Mouse (Mus musculus) thymus, adult 2 months (tissue): Measurements from ENCODE around the gene Ttc39b. TPM values are rescaled to one million over a fixed set of nuclear protein-coding genes. Genes with fewer than 3 reads are reported as not detected.

Experiments used
- DNase-seq: peaks from one replicate; pipeline ENCODE4 v3.0.0; 2021
- H3K27ac ChIP-seq: fragments of 200-500 bp; 2 replicates; pipeline ENCODE4 v1.5.1; 2012; ENCODE audit warnings: low read length, control low read depth; ENCODE audit not compliant: control insufficient read depth, insufficient read depth
- H3K27me3 ChIP-seq: fragments of 200-500 bp; 2 replicates; pipeline ENCODE4 v1.6.1; 2012; ENCODE audit warnings: mild to moderate bottlenecking, low read length, moderate library complexity, mixed read lengths; ENCODE audit not compliant: control insufficient read depth, insufficient read depth
- H3K36me3 ChIP-seq: fragments of 200-500 bp; 2 replicates; pipeline ENCODE4 v1.6.1; 2012; ENCODE audit warnings: mild to moderate bottlenecking, low read length, moderate library complexity; ENCODE audit not compliant: control insufficient read depth, insufficient read depth
- H3K4me1 ChIP-seq: fragments of 200-500 bp; replicated peaks from 2 replicates; pipeline ENCODE4 v1.6.1; 2012; ENCODE audit warnings: low read length; ENCODE audit not compliant: control insufficient read depth, insufficient read depth
- H3K4me3 ChIP-seq: fragments of 200-500 bp; 2 replicates; pipeline ENCODE4 v1.5.1; 2012; ENCODE audit warnings: mild to moderate bottlenecking, low read length, control low read depth, moderate library complexity; ENCODE audit not compliant: control insufficient read depth, insufficient read depth
- CTCF ChIP-seq: fragments of 200-500 bp; IDR thresholded peaks from 2 replicates; pipeline ENCODE4 v1.5.1; 2012; ENCODE audit warnings: mild to moderate bottlenecking, control low read depth, low read length, moderate library complexity, borderline replicate concordance; ENCODE audit not compliant: control insufficient read depth, poor library complexity, insufficient read depth; ENCODE audit errors: extremely low read depth
- POLR2A ChIP-seq: fragments of 200-500 bp; IDR thresholded peaks from 2 replicates; pipeline ENCODE4 v1.6.1; 2012; ENCODE audit warnings: mild to moderate bottlenecking, low read length, control low read depth, moderate library complexity; ENCODE audit not compliant: control insufficient read depth, poor library complexity, insufficient read depth; ENCODE audit errors: extremely low read depth
- WGBS: fragments of 180-500 bp; shearing (Covaris S2); methylation state at CpG from one replicate; pipeline ENCODE4 v1.1.7; 2018; 5-methylcytosine and 5-hydroxymethylcytosine counted together
- polyA plus RNA-seq: library from polyadenylated mRNA; depleted of rRNA; stranded (reverse); fragments of >200 nt; gene quantifications from 2 replicates; pipeline ENCODE4 v1.2.3, GENCODE M21; 2012; rRNA removed

The Ttc39b gene
- polyA plus RNA-seq, 1 experiment: 2.5 TPM

DNA sequence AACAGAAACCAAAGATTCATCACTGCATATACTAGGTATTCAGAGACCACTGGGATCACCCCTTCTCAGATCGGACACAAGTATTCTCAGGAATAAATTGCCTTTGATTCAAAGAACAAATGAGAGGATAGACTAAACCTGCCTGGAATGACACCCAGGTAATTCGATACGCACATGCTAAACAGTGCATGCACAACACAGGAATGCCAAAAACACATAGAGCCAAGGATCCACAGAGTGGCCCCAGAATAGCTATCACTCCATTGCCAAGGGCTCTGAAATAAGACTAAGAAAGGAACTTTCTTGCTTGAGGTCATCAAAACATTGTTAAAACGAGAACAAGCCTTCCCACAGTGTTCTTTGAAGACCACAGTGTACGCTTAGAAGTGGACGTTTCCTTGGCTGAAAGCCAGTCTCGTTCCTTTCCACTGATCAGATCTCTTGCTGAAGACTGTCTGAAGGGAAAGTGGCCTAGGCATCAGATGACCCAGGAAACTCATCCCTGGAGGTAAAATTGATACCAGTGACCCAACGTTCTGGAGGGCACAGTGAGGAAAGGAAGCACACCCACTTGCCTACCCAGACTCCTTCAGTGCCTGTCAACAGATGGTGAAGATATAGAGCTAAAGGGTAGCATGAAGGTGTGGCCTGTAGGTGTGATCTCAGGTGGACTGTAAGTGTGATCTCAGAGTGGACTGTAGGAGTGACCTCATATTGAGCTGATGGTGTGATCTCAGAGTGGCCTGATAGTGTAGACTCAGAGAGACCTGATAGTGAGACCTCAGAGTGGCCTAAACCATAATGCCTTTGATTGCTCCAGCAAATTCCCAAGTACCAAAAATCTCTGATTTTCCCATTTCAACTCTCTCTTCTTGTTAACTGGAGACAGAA, 141.6 kb downstream of the Ttc39b start:
- TF ChIP-seq POLR2A (no peak), CTCF (no peak)
- no peak for DNase-seq
- H3K4me1 ChIP-seq: no peaks in the 10 kb centered on the region
- no peak overlapping the region for H3K4me3 ChIP-seq
- no peaks in the 10 kb centered on the region for H3K27me3 ChIP-seq
- H3K36me3 ChIP-seq: no peaks in the 10 kb centered on the region
- 63% methylated on average over 8 of the region's 8 CpGs for WGBS
- H3K27ac ChIP-seq: no peak overlapping the region

DNA sequence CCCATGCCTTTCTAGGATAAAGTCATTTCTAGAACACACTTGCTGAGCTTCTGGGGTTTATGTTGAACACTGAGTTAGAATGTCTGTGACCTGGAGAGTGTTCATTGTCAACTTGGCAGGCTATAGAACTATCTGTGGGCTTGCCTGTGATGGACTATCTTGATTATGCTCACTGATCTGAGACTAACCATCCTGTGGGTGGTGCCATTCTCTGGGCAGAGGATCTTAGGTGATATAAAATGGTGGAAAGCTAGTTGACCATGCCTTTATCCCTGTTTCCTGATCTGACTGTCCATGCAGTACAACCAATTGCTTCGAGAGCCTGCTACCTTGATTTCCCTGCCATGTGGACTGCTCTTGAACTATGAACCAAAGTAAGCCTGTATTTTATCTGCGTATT, 146.6 kb downstream of the Ttc39b start:
- Histone ChIP-seq H3K4me3 (no peak overlapping the region), H3K27me3 (no peaks in the 10 kb centered on the region), H3K4me1 (no peaks in the 10 kb centered on the region), H3K27ac (no peak overlapping the region), H3K36me3 (no peaks in the 10 kb centered on the region)
- TF ChIP-seq POLR2A (no peak), CTCF (no peak)
- WGBS: 89% methylated on average over 2 of the region's 2 CpGs
- no peak for DNase-seq

DNA sequence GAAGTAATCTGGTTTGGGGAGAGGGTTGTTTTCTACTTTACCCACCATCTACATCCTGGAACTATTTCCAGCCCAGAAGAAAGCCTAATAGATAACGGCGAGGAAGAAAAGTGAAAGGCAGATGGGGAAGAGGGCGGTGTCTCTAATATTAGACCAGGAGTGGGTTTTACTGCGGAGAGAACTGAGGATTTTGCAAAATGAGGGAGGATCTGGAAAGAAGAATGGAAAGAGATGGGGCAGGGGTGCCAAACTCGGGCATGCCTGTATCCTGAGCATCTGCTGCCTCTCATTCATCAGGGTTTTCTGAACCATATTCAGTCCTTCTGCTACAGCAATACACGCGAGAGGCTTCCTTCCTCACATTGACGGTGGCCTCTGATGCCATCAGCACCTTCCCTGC, 149.1 kb downstream of the Ttc39b start:
- Histone ChIP-seq H3K4me1 (no peaks in the 10 kb centered on the region), H3K36me3 (no peaks in the 10 kb centered on the region), H3K4me3 (no peak overlapping the region), H3K27me3 (no peaks in the 10 kb centered on the region), H3K27ac (no peak overlapping the region)
- TF ChIP-seq POLR2A (no peak), CTCF (no peak)
- WGBS: 77% methylated on average over 8 of the region's 8 CpGs
- no peak for DNase-seq

DNA sequence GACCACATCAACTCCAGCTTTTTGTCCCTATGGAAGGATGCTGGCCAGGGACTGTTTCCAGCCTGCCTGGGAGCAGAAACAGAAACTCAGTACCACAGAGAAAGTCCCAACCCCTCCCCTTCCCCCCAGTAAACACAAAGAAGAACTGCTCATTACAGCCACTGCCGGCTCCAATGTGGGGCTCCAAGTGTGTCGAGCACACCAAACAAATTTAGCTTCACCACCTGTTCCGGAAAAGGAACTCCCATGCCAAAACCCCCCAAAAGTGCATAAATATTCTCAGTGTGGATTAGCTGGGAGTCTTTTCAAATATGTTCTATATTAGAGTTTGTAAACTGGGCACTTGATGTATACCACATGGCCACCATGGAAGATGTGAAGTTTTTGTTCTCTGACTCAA, 151.8 kb downstream of the Ttc39b start:
- Histone ChIP-seq H3K36me3 (no peaks in the 10 kb centered on the region), H3K4me3 (no peak overlapping the region), H3K27ac (no peak overlapping the region), H3K27me3 (no peaks in the 10 kb centered on the region), H3K4me1 (no peaks in the 10 kb centered on the region)
- WGBS: 66% methylated on average over 3 of the region's 3 CpGs
- TF ChIP-seq POLR2A (no peak), CTCF (no peak)
- DNase-seq: no peak

DNA sequence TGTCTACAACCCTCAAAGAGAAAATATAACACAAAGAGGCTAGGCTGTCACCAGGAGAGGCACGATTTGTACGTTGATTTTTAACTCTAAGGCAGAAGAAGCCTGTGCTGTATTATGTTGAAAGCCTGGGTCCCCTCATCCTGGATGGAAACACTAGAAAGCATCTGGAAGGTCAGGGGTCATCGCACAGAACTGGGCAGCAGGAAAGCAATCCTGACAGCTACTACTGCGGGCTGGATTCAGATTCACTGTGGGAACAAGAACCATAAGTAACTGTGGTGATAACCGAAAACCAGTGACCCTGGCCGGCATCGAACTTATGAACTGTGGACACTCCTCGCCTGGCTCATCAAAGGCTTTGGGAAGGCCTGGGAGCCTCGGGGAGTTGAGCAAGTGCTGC, 153.3 kb downstream of the Ttc39b start:
- no peak overlapping the region for H3K27ac ChIP-seq
- no peak overlapping the region for H3K4me3 ChIP-seq
- no peaks in the 10 kb centered on the region for H3K4me1 ChIP-seq
- H3K36me3 ChIP-seq: no peaks in the 10 kb centered on the region
- no peak for DNase-seq
- H3K27me3 ChIP-seq: no peaks in the 10 kb centered on the region
- 92% methylated on average over 9 of the region's 9 CpGs for WGBS
- TF ChIP-seq POLR2A: no peak
- no peak for TF ChIP-seq CTCF

Other genes with a start within 250 kb of the Ttc39b start
- gene Snapc3, start 93.5 kb upstream of the Ttc39b start, polyA plus RNA-seq: 44.1 and 50.6 TPM in 2 replicates
- 72.0 and 118 TPM in 2 replicates for gene Psip1, start 162.2 kb upstream of the Ttc39b start, polyA plus RNA-seq
- 2.2 and 3.2 TPM in 2 replicates for gene Ccdc171, start 201.3 kb upstream of the Ttc39b start, polyA plus RNA-seq